ENCODE assay signal across 8 mouse cellular contexts in genomic region chr19:3684957-3685580, GRCm38 (mm10). TPM values are rescaled to one million over a fixed set of nuclear protein-coding genes. Genes with fewer than 3 reads are reported as not detected.
A peak's percentile ranks its signal among the peaks of the same experiment; 100 is the strongest.
DNase-seq lines count a peak whose midpoint lies in the region; ATAC-seq and TF ChIP-seq lines count a peak whose summit lies in the region.

No protein-coding gene starts in this region.

- peak overlapping the region; percentile 98 for H3K4me2 ChIP-seq in lung, embryonic 14.5 days
- peak overlapping the region; percentile 98 for H3K4me2 ChIP-seq in forebrain, embryonic 13.5 days
- peak overlapping the region; percentile 98 for H3K4me2 ChIP-seq in limb, embryonic 12.5 days
- H3K4me2 ChIP-seq in neural tube, embryonic 13.5 days, result peak overlapping the region; percentile 98

- peak overlapping the region; percentile 87 for H3K27ac ChIP-seq in lung, embryonic 14.5 days (ENCODE audit: low read depth)
- peak overlapping the region; percentile 35; the same call in 1 of the 2 replicates for H3K27ac ChIP-seq in forebrain, embryonic 13.5 days
- peak overlapping the region; percentile 94 for H3K27ac ChIP-seq in limb, embryonic 12.5 days
- H3K27ac ChIP-seq in neural tube, embryonic 13.5 days (replicated peaks), result peak overlapping the region; percentile 38

- ATAC-seq in lung, embryonic 14.5 days (ENCODE audit: insufficient read depth), result no peak
- no peak for ATAC-seq in forebrain, embryonic 13.5 days
- ATAC-seq in limb, embryonic 12.5 days (ENCODE audit: insufficient number of reproducible peaks, insufficient read depth, low FRiP score, low TSS enrichment, low read depth), result no peak
- no peak for ATAC-seq in neural tube, embryonic 13.5 days (ENCODE audit: low read depth)
- no peak for ATAC-seq in megakaryocyte progenitor cell, adult 5-6 weeks (replicated peaks; ENCODE audit: poor library complexity)

- 4% methylated on average over 11 of the region's 11 CpGs for WGBS in lung, embryonic 14.5 days
- WGBS in forebrain, embryonic 13.5 days, result 14% methylated on average over 11 of the region's 11 CpGs
- 4% methylated on average over 11 of the region's 11 CpGs for WGBS in limb, embryonic 12.5 days
- WGBS in neural tube, embryonic 13.5 days, result 12% methylated on average over 11 of the region's 11 CpGs

- DNase-seq in lung, embryonic 14.5 days, result peak; percentile 55
- no peak for DNase-seq in lung, postnatal 14 days
- DNase-seq in layer of hippocampus, adult 8-10 months (ENCODE audit: low spot score in 2 of 2), result no peak
- DNase-seq in MN1 (ENCODE audit: low spot score), result no peak

- H3K9me3 ChIP-seq in lung, embryonic 14.5 days (ENCODE audit: low read depth, low read length), result no peaks in the 10 kb centered on the region
- no peaks in the 10 kb centered on the region for H3K9me3 ChIP-seq in forebrain, embryonic 13.5 days (replicated peaks)
- no peaks in the 10 kb centered on the region for H3K9me3 ChIP-seq in limb, embryonic 12.5 days
- no peaks in the 10 kb centered on the region for H3K9me3 ChIP-seq in neural tube, embryonic 13.5 days

- H3K27me3 ChIP-seq in lung, embryonic 14.5 days (ENCODE audit: insufficient read depth, low read length), result no peaks in the 10 kb centered on the region
- peaks cover 8% of the 10 kb centered on the region for H3K27me3 ChIP-seq in forebrain, embryonic 13.5 days
- no peaks in the 10 kb centered on the region for H3K27me3 ChIP-seq in limb, embryonic 12.5 days
- H3K27me3 ChIP-seq in neural tube, embryonic 13.5 days, result peaks cover 29% of the 10 kb centered on the region

- H3K9ac ChIP-seq in lung, embryonic 14.5 days, result peak overlapping the region; percentile 98
- H3K9ac ChIP-seq in forebrain, embryonic 13.5 days, result peak overlapping the region; percentile 87
- H3K9ac ChIP-seq in limb, embryonic 12.5 days (replicated peaks), result peak overlapping the region; percentile 96
- H3K9ac ChIP-seq in neural tube, embryonic 13.5 days, result peak overlapping the region; percentile 85

- H3K4me3 ChIP-seq in lung, embryonic 14.5 days (ENCODE audit: low read depth, low read length), result peak overlapping the region; percentile 98
- H3K4me3 ChIP-seq in forebrain, embryonic 13.5 days, result peak overlapping the region; percentile 89
- H3K4me3 ChIP-seq in limb, embryonic 12.5 days (replicated peaks), result peak overlapping the region; percentile 97
- H3K4me3 ChIP-seq in neural tube, embryonic 13.5 days, result peak overlapping the region; percentile 81

- no peak for TF ChIP-seq CTCF in lung, embryonic 14.5 days (IDR thresholded peaks at IDR 0.05; ENCODE audit: low read depth)

- H3K4me1 ChIP-seq in lung, embryonic 14.5 days (ENCODE audit: insufficient read depth), result peaks cover 33% of the 10 kb centered on the region
- peaks cover 47% of the 10 kb centered on the region for H3K4me1 ChIP-seq in forebrain, embryonic 13.5 days
- peaks cover 67% of the 10 kb centered on the region for H3K4me1 ChIP-seq in limb, embryonic 12.5 days (replicated peaks)
- peaks cover 49% of the 10 kb centered on the region for H3K4me1 ChIP-seq in neural tube, embryonic 13.5 days (replicated peaks)

- no peaks in the 10 kb centered on the region for H3K36me3 ChIP-seq in lung, embryonic 14.5 days (ENCODE audit: insufficient read depth)
- H3K36me3 ChIP-seq in forebrain, embryonic 13.5 days (ENCODE audit: poor library complexity, severe bottlenecking), result no peaks in the 10 kb centered on the region
- H3K36me3 ChIP-seq in limb, embryonic 12.5 days, result 0 out of 2 replicates have a peak, but pooled peaks cover 3% of the 10 kb centered on the region
- no peaks in the 10 kb centered on the region for H3K36me3 ChIP-seq in neural tube, embryonic 13.5 days

RNA-seq across cellular contexts. Expression of gene Lrp5, which starts 1.3 kb away (rescaled TPM):
- polyA plus RNA-seq in lung, embryonic 14.5 days (2014; fragmentation: Nextera tagmentation; extraction: Ambion mirVana), result 9.3 and 11.4 TPM in 2 replicates
- polyA plus RNA-seq in forebrain, embryonic 13.5 days (2015; fragmentation: Nextera tagmentation; extraction: Ambion mirVana), result 2.0 and 2.2 TPM in 2 replicates
- 7.7 and 8.4 TPM in 2 replicates for polyA plus RNA-seq in limb, embryonic 12.5 days (2016; fragmentation: Nextera tagmentation; extraction: Ambion mirVana)
- polyA plus RNA-seq in neural tube, embryonic 13.5 days (2015; fragmentation: Nextera tagmentation; extraction: Ambion mirVana), result 1.6 and 1.9 TPM in 2 replicates
- 20.3 and 22.4 TPM in 2 replicates for total RNA-seq in megakaryocyte progenitor cell, adult 5-6 weeks (2015)
- total RNA-seq in megakaryocyte progenitor cell, adult 5-6 weeks (2017), result 17.3 and 20.4 TPM in 2 replicates
- 10 to 100 TPM in 2 of 4 experiments, 1 to 10 TPM in 2; 8.6 to 14.0 (median 10.9) TPM for total RNA-seq in layer of hippocampus, adult 8-10 months (2022)

RNA-seq across cellular contexts. Expression of gene 1810055G02Rik, which starts 23.0 kb away (rescaled TPM):
- 40.3 and 40.9 TPM in 2 replicates for polyA plus RNA-seq in lung, embryonic 14.5 days (2014; fragmentation: Nextera tagmentation; extraction: Ambion mirVana)
- polyA plus RNA-seq in forebrain, embryonic 13.5 days (2015; fragmentation: Nextera tagmentation; extraction: Ambion mirVana), result 27.8 and 32.6 TPM in 2 replicates
- polyA plus RNA-seq in limb, embryonic 12.5 days (2016; fragmentation: Nextera tagmentation; extraction: Ambion mirVana), result 33.0 and 41.1 TPM in 2 replicates
- polyA plus RNA-seq in neural tube, embryonic 13.5 days (2015; fragmentation: Nextera tagmentation; extraction: Ambion mirVana), result 38.5 and 42.5 TPM in 2 replicates
- 12.5 and 12.8 TPM in 2 replicates for total RNA-seq in megakaryocyte progenitor cell, adult 5-6 weeks (2015)
- total RNA-seq in megakaryocyte progenitor cell, adult 5-6 weeks (2017), result 6.0 and 7.1 TPM in 2 replicates
- 10 to 100 TPM; 19.0 to 29.6 (median 24.1) TPM for total RNA-seq in layer of hippocampus, adult 8-10 months (2022)

Comparison
In these comparisons a context has a peak if more than half of its experiments do, and no peak if none do; other contexts are left out.
1. H3K27ac ChIP-seq: peak in every context shown above with its lines; median percentile 94 in limb, embryonic 12.5 days; 87 in lung, embryonic 14.5 days; 38 in neural tube, embryonic 13.5 days; 35 in forebrain, embryonic 13.5 days.